Mouse (Mus musculus) MEL (cell line): ENCODE measurements around the gene Clic1. TPM values are rescaled to one million over a fixed set of nuclear protein-coding genes. Genes with fewer than 3 reads are reported as not detected.
"Not testable (repeated sequence)": the region's sequence is repeated elsewhere in the genome, so short reads cannot be mapped to it uniquely, and the experiment has no call there.

Experiments used
- DNase-seq: peaks from one replicate; pipeline ENCODE4 v3.0.0; 2011; ENCODE audit warnings: low read depth, low spot score
- H3K27ac ChIP-seq: 2 replicates; pipeline ENCODE4 v1.5.1; 2012; ENCODE audit warnings: low read depth, mild to moderate bottlenecking, control low read depth, low read length, moderate library complexity; ENCODE audit not compliant: control insufficient read depth
- H3K27me3 ChIP-seq, 2 experiments: fragments of 150-350 bp in 1 of 2; sonication (generic) in 1 of 2; 2 replicates each; pipeline ENCODE4 v1.6.1; 2012; ENCODE audit warnings: low read length in 2 of 2, mild to moderate bottlenecking in 2 of 2, improper control_type of control experiment in 1 of 2, moderate library complexity in 1 of 2; ENCODE audit not compliant: insufficient read depth in 2 of 2, control insufficient read depth in 1 of 2
- H3K36me3 ChIP-seq, 2 experiments: 2 replicates each; pipeline ENCODE4 v1.6.1; 2012 to 2014; ENCODE audit warnings: low read length in 2 of 2, improper control_type of control experiment in 1 of 2, inconsistent platforms in 1 of 2, mild to moderate bottlenecking in 1 of 2; ENCODE audit not compliant: insufficient read depth in 2 of 2, control insufficient read depth in 1 of 2
- H3K4me1 ChIP-seq, 2 experiments: fragments of 150-350 bp in 1 of 2; sonication (generic) in 1 of 2; 2 replicates each; pipeline ENCODE4 v1.6.1; 2012; ENCODE audit warnings: low read length in 2 of 2, improper control_type of control experiment in 1 of 2, mild to moderate bottlenecking in 1 of 2; ENCODE audit not compliant: insufficient read depth in 2 of 2, control insufficient read depth in 1 of 2
- H3K4me3 ChIP-seq, 2 experiments: fragments of 150-350 bp in 1 of 2; sonication (generic) in 1 of 2; 2 replicates each; pipeline ENCODE4 v1.5.1; 2012; ENCODE audit warnings: low read depth in 2 of 2, low read length in 2 of 2, mild to moderate bottlenecking in 2 of 2, moderate library complexity in 2 of 2, control low read depth in 1 of 2, improper control_type of control experiment in 1 of 2; ENCODE audit not compliant: control insufficient read depth in 1 of 2, insufficient read depth in 1 of 2
- H3K79me2 ChIP-seq: 2 replicates; pipeline ENCODE4 v1.6.1; 2012; ENCODE audit warnings: mild to moderate bottlenecking, low read length, moderate library complexity; ENCODE audit not compliant: control insufficient read depth, poor library complexity, insufficient read depth
- H3K9ac ChIP-seq: 2 replicates; pipeline ENCODE4 v1.6.1; 2012; ENCODE audit warnings: low read depth, mild to moderate bottlenecking, control low read depth, low read length, moderate library complexity; ENCODE audit not compliant: control insufficient read depth, poor library complexity, severe bottlenecking
- H3K9me3 ChIP-seq: fragments of 150-350 bp; sonication (generic); replicated peaks from 2 replicates; pipeline ENCODE4 v1.6.1; 2012; ENCODE audit warnings: mild to moderate bottlenecking, low read length, improper control_type of control experiment, moderate library complexity; ENCODE audit not compliant: insufficient read depth
- ELF1 ChIP-seq: IDR thresholded peaks from 2 replicates; pipeline ENCODE4 v1.6.1; 2014; ENCODE audit warnings: low read depth, mild to moderate bottlenecking, inconsistent platforms, low read length, improper control_type of control experiment, moderate library complexity
- EP300 ChIP-seq, 2 experiments: IDR thresholded peaks; 2 replicates each; pipeline ENCODE4 v1.6.1; 2011; ENCODE audit warnings: improper control_type of control experiment in 2 of 2, low read length in 2 of 2, low read depth in 1 of 2, mild to moderate bottlenecking in 1 of 2
- GABPA ChIP-seq: IDR thresholded peaks from 2 replicates; pipeline ENCODE4 v1.6.1; 2012; ENCODE audit warnings: low read depth, mild to moderate bottlenecking, inconsistent platforms, low read length, improper control_type of control experiment, moderate library complexity
- JUND ChIP-seq: IDR thresholded peaks from 2 replicates; pipeline ENCODE4 v1.6.1; 2011; ENCODE audit warnings: low read depth, mild to moderate bottlenecking, improper control_type of control experiment, low read length
- KAT2A ChIP-seq: conservative IDR thresholded peaks from 2 replicates; pipeline ENCODE4 v1.6.1; 2012; ENCODE audit warnings: low read depth, low read length, improper control_type of control experiment, inconsistent platforms
- MAFK ChIP-seq: IDR thresholded peaks from 2 replicates; pipeline ENCODE4 v1.6.1; 2011; ENCODE audit warnings: low read depth, mild to moderate bottlenecking, low read length, improper control_type of control experiment, borderline replicate concordance
- MAX ChIP-seq: IDR thresholded peaks from 2 replicates; pipeline ENCODE4 v1.6.1; 2011; ENCODE audit warnings: low read length, improper control_type of control experiment
- MEF2A ChIP-seq: IDR thresholded peaks from 2 replicates; pipeline ENCODE4 v1.6.1; 2014; ENCODE audit warnings: low read depth, mild to moderate bottlenecking, inconsistent platforms, low read length, improper control_type of control experiment; ENCODE audit not compliant: poor library complexity, insufficient replicate concordance, severe bottlenecking; ENCODE audit errors: extremely low read depth
- MXI1 ChIP-seq: IDR thresholded peaks from 2 replicates; pipeline ENCODE4 v1.6.1; 2011; ENCODE audit warnings: mild to moderate bottlenecking, low read depth, low read length, improper control_type of control experiment
- MYC ChIP-seq: IDR thresholded peaks from 2 replicates; pipeline ENCODE4 v1.6.1; 2011; ENCODE audit warnings: low read depth, mild to moderate bottlenecking, low read length, improper control_type of control experiment, moderate library complexity
- POLR2A ChIP-seq, 2 experiments: IDR thresholded peaks; 2 replicates each; pipeline ENCODE4 v1.6.1; 2011 to 2012; ENCODE audit warnings: low read length in 2 of 2, mild to moderate bottlenecking in 2 of 2, control low read depth in 1 of 2, improper control_type of control experiment in 1 of 2, low read depth in 1 of 2, moderate library complexity in 1 of 2; ENCODE audit not compliant: control insufficient read depth in 1 of 2, insufficient read depth in 1 of 2, poor library complexity in 1 of 2
- POLR2AphosphoS2 ChIP-seq: IDR thresholded peaks from 2 replicates; pipeline ENCODE4 v1.6.1; 2011; ENCODE audit warnings: low read length, improper control_type of control experiment
- POLR2AphosphoS5 ChIP-seq: IDR thresholded peaks from 2 replicates; pipeline ENCODE4 v1.6.1; 2012; ENCODE audit warnings: low read depth, borderline replicate concordance, mild to moderate bottlenecking, inconsistent platforms, low read length, moderate library complexity, mixed read lengths
- RCOR1 ChIP-seq: IDR thresholded peaks from 2 replicates; pipeline ENCODE4 v1.6.1; 2012; ENCODE audit warnings: low read depth, mild to moderate bottlenecking, inconsistent platforms, low read length, improper control_type of control experiment
- SIN3A ChIP-seq: IDR thresholded peaks from 2 replicates; pipeline ENCODE4 v1.6.1; 2012; ENCODE audit warnings: low read length, improper control_type of control experiment, inconsistent platforms
- SMC3 ChIP-seq: IDR thresholded peaks from 2 replicates; pipeline ENCODE4 v1.6.1; 2011; ENCODE audit warnings: low read depth, low read length, improper control_type of control experiment
- TBP ChIP-seq: IDR thresholded peaks from 2 replicates; pipeline ENCODE4 v1.8.0; 2011; ENCODE audit warnings: low read depth, low read length, improper control_type of control experiment
- UBTF ChIP-seq: IDR thresholded peaks from 2 replicates; pipeline ENCODE4 v1.6.1; 2012; ENCODE audit warnings: low read depth, mild to moderate bottlenecking, inconsistent platforms, low read length, improper control_type of control experiment, moderate library complexity, borderline replicate concordance; ENCODE audit not compliant: insufficient read depth
- USF2 ChIP-seq, 2 experiments: IDR thresholded peaks; 2 replicates each; pipeline ENCODE4 v1.6.1; 2011 to 2012; ENCODE audit warnings: improper control_type of control experiment in 2 of 2, low read length in 2 of 2, borderline replicate concordance in 1 of 2, inconsistent platforms in 1 of 2, low read depth in 1 of 2, mild to moderate bottlenecking in 1 of 2; ENCODE audit not compliant: insufficient read depth in 1 of 2
- ZNF384 ChIP-seq: IDR thresholded peaks from 2 replicates; pipeline ENCODE4 v1.6.1; 2012; ENCODE audit warnings: low read depth, mild to moderate bottlenecking, inconsistent platforms, low read length, improper control_type of control experiment
- polyA plus RNA-seq, 2 experiments: library from polyadenylated mRNA; stranded (reverse) in 1 of 2; unstranded in 1 of 2; fragments of >175 nt in 1 of 2; fragments of >200 nt in 1 of 2; gene quantifications; 2 replicates each; pipeline versions ENCODE4 v1.2.1 to v1.2.4; 2012; ENCODE audit warnings: low replicate concordance in 2 of 2, low read depth in 1 of 2; ENCODE audit not compliant: insufficient read length in 2 of 2, insufficient read depth in 1 of 2, missing spikeins in 1 of 2
- total RNA-seq: library from RNA; depleted of rRNA; stranded (reverse); fragments of 300-350 nt; gene quantifications from 2 replicates; pipeline ENCODE4 v1.2.3, GENCODE M21; 2012

The Clic1 gene
- total and polyA plus RNA-seq, 3 experiments = 309 to 335 (median 333) TPM

DNA sequence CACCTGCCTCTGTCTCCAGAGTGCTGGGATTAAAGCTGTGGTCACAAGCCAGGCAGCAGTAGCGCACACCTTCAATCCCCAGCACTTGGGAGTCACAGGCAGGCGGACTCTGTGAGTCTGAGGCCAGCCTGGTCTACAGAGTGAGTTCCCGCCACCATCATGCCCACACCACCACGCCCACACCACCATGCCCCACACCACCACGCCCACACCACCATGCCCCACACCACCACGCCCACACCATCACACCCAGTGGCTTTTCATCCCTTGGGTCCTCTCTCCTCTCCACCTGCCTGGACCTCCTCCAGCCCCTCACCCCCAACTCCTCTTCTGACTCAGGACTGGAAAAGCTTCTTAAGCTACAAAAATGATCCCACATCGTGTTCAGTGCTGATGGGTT is 17.9 kb upstream of the Clic1 start:
- Histone ChIP-seq H3K4me3 (no peak overlapping the region), H3K79me2 (peaks cover 4% of the 10 kb centered on the region), H3K4me1 (peaks cover 3 to 12% of the 10 kb centered on the region in 2 experiments; a peak in 2 of 4 replicates), H3K27me3 (no peaks in the 10 kb centered on the region), H3K36me3 (peaks cover 0 to 8% of the 10 kb centered on the region in 2 experiments; a peak in 2 of 4 replicates), H3K9ac (no peak overlapping the region), H3K9me3 (no peaks in the 10 kb centered on the region), H3K27ac (no peak overlapping the region)
- DNase-seq = no peak
- TF ChIP-seq RCOR1 (no peak), SIN3A (no peak), TBP (no peak), MAFK (no peak), GABPA (no peak), POLR2A (IDR thresholded peaks at IDR 0.05; ENCODE audit: control insufficient read depth in 1 of 2, insufficient read depth in 1 of 2, low read depth in 1 of 2, low read length in 2 of 2, poor library complexity in 1 of 2) (no peak), UBTF (no peak), POLR2AphosphoS2 (no peak), MEF2A (no peak), ZNF384 (no peak), ELF1 (no peak), SMC3 (no peak)

DNA sequence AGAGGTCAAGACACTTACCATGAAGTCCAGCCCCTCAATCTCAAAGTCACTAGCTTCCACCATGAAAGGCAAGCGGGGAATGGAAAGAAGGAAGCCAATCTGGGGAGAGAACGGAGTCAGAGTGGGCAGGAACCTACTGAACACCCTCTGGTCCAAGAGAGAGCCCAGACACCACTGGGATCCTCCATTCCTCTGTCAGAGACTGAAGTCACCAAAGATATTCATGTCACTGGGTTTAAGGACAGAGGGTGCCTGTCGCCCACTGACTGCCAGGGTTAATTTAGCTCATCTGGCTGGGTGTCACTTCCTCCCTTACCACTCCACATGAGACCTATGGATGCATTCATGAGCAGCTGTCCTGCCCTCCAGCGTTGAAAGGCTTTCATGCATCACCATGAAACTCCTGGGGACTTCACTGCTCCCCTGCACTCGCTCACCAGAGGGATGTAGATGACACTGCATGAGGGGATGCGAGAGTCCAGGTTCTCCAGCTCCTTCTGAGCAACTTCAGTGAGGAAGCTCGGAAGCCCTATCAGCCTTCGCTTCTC is 17.4 kb upstream of the Clic1 start:
- Histone ChIP-seq H3K9ac (no peak overlapping the region), H3K27ac (no peak overlapping the region), H3K79me2 (peaks cover 2% of the 10 kb centered on the region), H3K27me3 (no peaks in the 10 kb centered on the region), H3K36me3 (peaks cover 0 to 8% of the 10 kb centered on the region in 2 experiments; a peak in 2 of 4 replicates), H3K4me3 (no peak overlapping the region), H3K4me1 (peaks cover 3 to 12% of the 10 kb centered on the region in 2 experiments; a peak in 2 of 4 replicates), H3K9me3 (no peaks in the 10 kb centered on the region)
- TF ChIP-seq KAT2A = no peak
- TF ChIP-seq MYC = no peak
- no peak for TF ChIP-seq POLR2AphosphoS5
- TF ChIP-seq JUND = no peak
- no peak for TF ChIP-seq MEF2A
- no peak for TF ChIP-seq USF2 (IDR thresholded peaks at IDR 0.05; ENCODE audit: borderline replicate concordance in 1 of 2, insufficient read depth in 1 of 2, low read depth in 1 of 2, low read length in 2 of 2)
- no peak for TF ChIP-seq MAX
- no peak for TF ChIP-seq EP300 (IDR thresholded peaks at IDR 0.05; ENCODE audit: low read depth in 1 of 2, low read length in 2 of 2)
- TF ChIP-seq POLR2AphosphoS2 = no peak
- TF ChIP-seq MXI1 = no peak
- DNase-seq = no peak

- H3K9ac ChIP-seq, H3K4me1 ChIP-seq, H3K27ac ChIP-seq, H3K9me3 ChIP-seq, H3K79me2 ChIP-seq, H3K4me3 ChIP-seq, H3K27me3 ChIP-seq, H3K36me3 ChIP-seq, DNase-seq: not testable (repeated sequence)
These were observed 16.1 kb upstream of the Clic1 start for GRCm38 (mm10) chr17:35033703-35034102.
